Mouse (Mus musculus) embryo, embryonic 9.5 days (tissue): ENCODE results near the gene Plekhh2.
A peak's percentile ranks its signal among the peaks of the same experiment; 100 is the strongest.

Source experiments
- DNase-seq: peaks from one replicate; pipeline ENCODE4 v3.0.0-alpha.2; 2017; ENCODE audit errors: extremely low spot score

Plekhh2 gene

GRCm38 (mm10) chr17:84511682-84512515, at the start of gene Plekhh2:
Gene Plekhh2 (plus strand): TSS chr17:84511895.
- peak; percentile 86 for DNase-seq

GRCm38 (mm10) chr17:84465753-84466608, 45.7 kb upstream of the Plekhh2 start, which contains the start of gene Thada:
Gene Thada (minus strand): TSS chr17:84466205.
- peak; percentile 99 for DNase-seq

- no peak for DNase-seq
Observed at GRCm38 (mm10) chr17:84474312-84474711, 37.4 kb upstream of the Plekhh2 start.

GRCm38 (mm10) chr17:84477176-84477575, 34.5 kb upstream of the Plekhh2 start:
- DNase-seq, result no peak

- DNase-seq, result no peak
Observed at GRCm38 (mm10) chr17:84478276-84478675, 33.4 kb upstream of the Plekhh2 start.

- DNase-seq, result peak; percentile 55
Observed at GRCm38 (mm10) chr17:84480464-84481355, 31.0 kb upstream of the Plekhh2 start.

GRCm38 (mm10) chr17:84482831-84483230, 28.9 kb upstream of the Plekhh2 start:
- no peak for DNase-seq

- DNase-seq, result no peak
Observed at GRCm38 (mm10) chr17:84483673-84484320, 27.9 kb upstream of the Plekhh2 start.

- DNase-seq, result no peak
Observed at GRCm38 (mm10) chr17:84487415-84487814, 24.3 kb upstream of the Plekhh2 start.

GRCm38 (mm10) chr17:84492255-84492880, 19.3 kb upstream of the Plekhh2 start:
- DNase-seq, result no peak

GRCm38 (mm10) chr17:84497026-84497425, 14.7 kb upstream of the Plekhh2 start:
- DNase-seq, result no peak

GRCm38 (mm10) chr17:84497559-84497958, 14.1 kb upstream of the Plekhh2 start:
- no peak for DNase-seq

GRCm38 (mm10) chr17:84497972-84498604, 13.6 kb upstream of the Plekhh2 start:
- no peak for DNase-seq

- no peak for DNase-seq
Observed at GRCm38 (mm10) chr17:84498639-84499038, 13.1 kb upstream of the Plekhh2 start.

GRCm38 (mm10) chr17:84502341-84502740, 9.4 kb upstream of the Plekhh2 start:
- DNase-seq, result no peak

- DNase-seq, result no peak
Observed at GRCm38 (mm10) chr17:84505922-84506321, 5.8 kb upstream of the Plekhh2 start.

- no peak for DNase-seq
Observed at GRCm38 (mm10) chr17:84508736-84509135, 3.0 kb upstream of the Plekhh2 start.

- DNase-seq, result no peak
Observed at GRCm38 (mm10) chr17:84509176-84509575, 2.5 kb upstream of the Plekhh2 start.

- no peak for DNase-seq
Observed at GRCm38 (mm10) chr17:84510355-84510754, 1.3 kb upstream of the Plekhh2 start.
